Mouse (Mus musculus) thymus, adult 2 months (tissue): ENCODE measurements around the gene Ufc1.

ENCODE experiments used
- CTCF ChIP-seq: fragments of 200-500 bp; IDR thresholded peaks from 2 replicates; pipeline ENCODE4 v1.5.1; 2012; ENCODE audit warnings: mild to moderate bottlenecking, control low read depth, low read length, moderate library complexity, borderline replicate concordance; ENCODE audit not compliant: control insufficient read depth, poor library complexity, insufficient read depth; ENCODE audit errors: extremely low read depth
- POLR2A ChIP-seq: fragments of 200-500 bp; IDR thresholded peaks from 2 replicates; pipeline ENCODE4 v1.6.1; 2012; ENCODE audit warnings: mild to moderate bottlenecking, low read length, control low read depth, moderate library complexity; ENCODE audit not compliant: control insufficient read depth, poor library complexity, insufficient read depth; ENCODE audit errors: extremely low read depth

DNA sequence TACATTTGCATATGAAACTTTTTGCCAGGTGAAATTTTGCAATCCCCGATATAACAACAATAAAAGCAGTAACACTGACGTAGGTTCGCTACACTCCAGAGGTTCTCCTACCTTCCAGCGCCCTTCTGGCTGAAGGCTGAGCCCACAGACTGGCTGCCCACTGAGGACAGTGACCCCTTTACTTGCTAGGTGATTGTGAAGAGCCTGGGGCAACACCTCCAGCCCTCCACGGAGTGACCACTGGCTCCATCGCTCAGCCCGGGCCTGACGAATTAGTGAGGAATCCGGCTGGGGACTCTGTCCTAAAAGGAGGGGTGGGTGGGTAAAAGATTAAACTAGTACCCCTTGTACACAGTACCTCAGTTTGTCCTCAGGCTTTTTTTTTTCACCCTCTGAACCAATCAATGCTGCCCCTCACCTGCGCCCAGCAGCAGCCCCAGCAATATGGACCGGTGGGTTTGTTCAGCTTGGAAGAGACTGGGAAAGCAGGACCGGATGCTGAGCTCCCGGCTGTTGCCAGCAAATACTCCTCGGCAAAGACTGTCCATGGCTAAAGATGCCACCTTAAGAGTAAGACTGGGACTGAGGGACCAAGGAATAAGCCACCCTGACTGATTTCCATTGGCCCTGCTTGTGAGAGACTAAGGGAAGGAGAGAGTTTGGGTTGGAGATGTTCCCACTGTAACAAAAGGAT, 15.7 kb downstream of the Ufc1 start:
- no peak for TF ChIP-seq CTCF
- TF ChIP-seq POLR2A = no peak
